Mouse (Mus musculus) liver, embryonic 16.5 days (tissue): Measurements from ENCODE around the gene Srsf3. TPM values are rescaled to one million over a fixed set of nuclear protein-coding genes. Genes with fewer than 3 reads are reported as not detected.

Experiments used
- ATAC-seq: fragments of 200-750 bp; cut with Nextera tagmentation; 2 replicates; pipeline ENCODE4 v1.8.0; 2017; ENCODE audit warnings: low read depth, mild to moderate bottlenecking, moderate number of reproducible peaks, moderate library complexity
- H3K27ac ChIP-seq: fragments of 300-500 bp; sonication (generic); 2 replicates; pipeline ENCODE4 v1.5.1; 2014; ENCODE audit warnings: mild to moderate bottlenecking, low read length
- H3K27me3 ChIP-seq: fragments of 300-500 bp; sonication (generic); 2 replicates; pipeline ENCODE4 v1.6.1; 2014; ENCODE audit warnings: low read depth, low read length, mixed read lengths; ENCODE audit not compliant: control insufficient read depth, insufficient read depth
- H3K36me3 ChIP-seq: fragments of 300-500 bp; sonication (generic); 2 replicates; pipeline ENCODE4 v1.6.1; 2014; ENCODE audit warnings: mild to moderate bottlenecking; ENCODE audit not compliant: control insufficient read depth, insufficient read depth
- H3K4me1 ChIP-seq: fragments of 300-500 bp; sonication (generic); 2 replicates; pipeline ENCODE4 v1.6.1; 2014; ENCODE audit warnings: low read depth, low read length, mixed read lengths; ENCODE audit not compliant: control insufficient read depth
- H3K4me2 ChIP-seq: fragments of 300-500 bp; sonication (generic); 2 replicates; pipeline ENCODE4 v1.6.1; 2014; ENCODE audit warnings: low read depth, low read length, mixed read lengths
- H3K4me3 ChIP-seq: fragments of 300-500 bp; sonication (generic); 2 replicates; pipeline ENCODE4 v1.5.1; 2014; ENCODE audit warnings: low read depth, mild to moderate bottlenecking, low read length
- H3K9ac ChIP-seq: fragments of 300-500 bp; sonication (generic); 2 replicates; pipeline ENCODE4 v1.6.1; 2014; ENCODE audit warnings: low read depth, low read length
- H3K9me3 ChIP-seq: fragments of 300-500 bp; sonication (generic); replicated peaks from 2 replicates; pipeline ENCODE4 v1.6.1; 2016; ENCODE audit warnings: low read length; ENCODE audit not compliant: control insufficient read depth
- WGBS: fragments of 180-500 bp; shearing (Covaris S2); extraction: QIAGEN DNeasy Blood & Tissue Kit; methylation state at CpG from one replicate; pipeline ENCODE4 v1.1.7; 2014; ENCODE audit not compliant: insufficient replicate concordance; 5-methylcytosine and 5-hydroxymethylcytosine counted together
- polyA plus RNA-seq: library from polyadenylated mRNA; unstranded; fragments of >200 nt; fragmentation: Nextera tagmentation; extraction: Ambion mirVana; gene quantifications from 2 replicates; pipeline ENCODE4 v1.2.1, GENCODE M21; 2015

Srsf3 gene
- polyA plus RNA-seq, 1 experiment from 2014 or later = 185 TPM

DNA sequence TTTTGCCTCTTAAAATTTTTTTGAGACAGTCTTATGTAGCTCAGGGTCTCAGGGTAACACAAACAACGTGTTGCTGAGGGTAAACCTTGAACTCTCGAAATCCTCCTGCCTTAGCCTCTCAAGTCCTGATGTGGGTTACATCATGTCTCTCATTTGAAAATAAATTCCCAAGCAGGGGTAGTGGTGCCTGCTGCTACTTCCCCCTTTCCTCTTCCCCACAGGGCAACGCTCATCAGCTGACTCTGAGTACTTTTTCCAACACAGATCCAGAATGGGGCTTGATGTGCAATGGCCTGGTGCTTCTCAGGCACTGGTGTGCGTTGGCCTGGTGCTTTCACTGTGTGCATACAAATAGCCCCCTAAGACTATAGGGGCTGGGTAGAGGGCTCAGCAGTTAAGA lies 23.2 kb upstream of the Srsf3 start:
- no peak for ATAC-seq
- Histone ChIP-seq H3K36me3 (no peaks in the 10 kb centered on the region), H3K27ac (no peak overlapping the region), H3K27me3 (no peaks in the 10 kb centered on the region), H3K9ac (no peak overlapping the region), H3K9me3 (no peaks in the 10 kb centered on the region), H3K4me1 (peaks cover 23% of the 10 kb centered on the region), H3K4me2 (no peak overlapping the region), H3K4me3 (no peak overlapping the region)
- WGBS = 49% methylated on average over 4 of the region's 4 CpGs

DNA sequence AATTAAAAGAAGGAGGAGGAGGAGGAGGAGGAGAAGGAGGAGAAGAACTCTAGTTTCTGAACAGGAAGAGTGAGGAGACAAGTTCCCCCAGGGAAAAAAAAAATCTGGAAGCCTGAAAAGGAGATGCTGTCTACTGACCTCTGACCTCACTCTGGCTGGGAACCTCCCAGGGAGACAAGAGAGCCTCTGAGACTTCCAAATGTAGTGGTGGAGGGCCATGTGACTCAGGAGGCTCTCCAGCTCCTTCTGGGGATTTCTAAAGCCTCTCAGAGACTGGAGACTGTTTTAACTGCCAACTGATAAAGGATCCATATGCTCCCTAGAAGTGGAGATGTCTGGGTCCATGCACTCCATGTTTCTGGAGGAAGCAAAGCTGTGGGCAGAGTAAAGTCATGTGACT lies 18.2 kb upstream of the Srsf3 start:
- Histone ChIP-seq H3K4me2 (no peak overlapping the region), H3K36me3 (no peaks in the 10 kb centered on the region), H3K9me3 (no peaks in the 10 kb centered on the region), H3K27ac (no peak overlapping the region), H3K27me3 (no peaks in the 10 kb centered on the region), H3K9ac (no peak overlapping the region), H3K4me1 (no peaks in the 10 kb centered on the region), H3K4me3 (no peak overlapping the region)
- ATAC-seq = no peak

DNA sequence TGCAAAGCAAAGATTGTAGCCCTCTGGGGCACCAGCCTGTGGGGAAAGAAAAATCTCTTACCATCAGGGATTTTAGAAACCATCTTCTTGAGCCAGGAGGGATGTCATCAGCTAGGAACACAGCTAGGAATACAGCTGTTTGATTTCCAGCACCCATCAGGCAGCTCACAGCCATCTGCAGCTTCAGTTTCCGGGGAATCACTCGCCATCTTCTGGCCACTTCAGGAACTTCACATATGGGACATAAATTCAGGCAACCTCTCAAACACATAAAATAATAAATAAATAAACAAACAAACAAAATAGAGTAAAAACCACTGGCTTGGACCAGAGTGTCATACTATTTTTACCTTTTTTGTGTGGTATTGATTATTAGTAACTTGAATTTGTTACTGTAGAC lies 16.8 kb upstream of the Srsf3 start:
- WGBS = 19% methylated on average over 2 of the region's 2 CpGs
- Histone ChIP-seq H3K9me3 (no peaks in the 10 kb centered on the region), H3K4me1 (no peaks in the 10 kb centered on the region), H3K27ac (no peak overlapping the region), H3K9ac (no peak overlapping the region), H3K36me3 (no peaks in the 10 kb centered on the region), H3K27me3 (no peaks in the 10 kb centered on the region), H3K4me2 (no peak overlapping the region), H3K4me3 (no peak overlapping the region)
- no peak for ATAC-seq

DNA sequence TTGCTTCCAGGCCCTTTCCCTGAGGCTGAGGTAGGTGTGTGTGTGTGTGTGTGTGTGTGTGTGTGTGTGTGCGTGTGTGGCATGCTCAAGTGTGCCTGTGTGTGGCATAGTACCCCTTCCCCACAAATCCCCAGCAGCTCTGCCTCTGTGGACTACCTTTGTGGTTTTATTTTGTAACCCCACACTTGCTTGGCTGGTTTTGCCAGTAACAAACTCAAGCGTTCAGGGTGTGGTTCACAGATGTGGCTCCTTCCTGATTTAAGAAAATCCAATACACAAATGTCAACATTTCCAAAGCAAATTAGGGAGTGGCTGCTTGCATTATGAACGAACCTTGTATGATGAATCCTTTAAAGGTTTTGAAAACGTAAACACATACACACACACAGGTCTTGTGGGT lies 15.7 kb upstream of the Srsf3 start:
- no peaks in the 10 kb centered on the region for H3K27me3 ChIP-seq
- H3K9me3 ChIP-seq = no peaks in the 10 kb centered on the region
- H3K9ac ChIP-seq = no peak overlapping the region
- no peak for ATAC-seq
- no peaks in the 10 kb centered on the region for H3K36me3 ChIP-seq
- H3K27ac ChIP-seq = no peak overlapping the region
- H3K4me3 ChIP-seq = no peak overlapping the region
- no peaks in the 10 kb centered on the region for H3K4me1 ChIP-seq
- H3K4me2 ChIP-seq = no peak overlapping the region
- whole genome bisulfite sequencing = 57% methylated on average over 4 of the region's 4 CpGs

DNA sequence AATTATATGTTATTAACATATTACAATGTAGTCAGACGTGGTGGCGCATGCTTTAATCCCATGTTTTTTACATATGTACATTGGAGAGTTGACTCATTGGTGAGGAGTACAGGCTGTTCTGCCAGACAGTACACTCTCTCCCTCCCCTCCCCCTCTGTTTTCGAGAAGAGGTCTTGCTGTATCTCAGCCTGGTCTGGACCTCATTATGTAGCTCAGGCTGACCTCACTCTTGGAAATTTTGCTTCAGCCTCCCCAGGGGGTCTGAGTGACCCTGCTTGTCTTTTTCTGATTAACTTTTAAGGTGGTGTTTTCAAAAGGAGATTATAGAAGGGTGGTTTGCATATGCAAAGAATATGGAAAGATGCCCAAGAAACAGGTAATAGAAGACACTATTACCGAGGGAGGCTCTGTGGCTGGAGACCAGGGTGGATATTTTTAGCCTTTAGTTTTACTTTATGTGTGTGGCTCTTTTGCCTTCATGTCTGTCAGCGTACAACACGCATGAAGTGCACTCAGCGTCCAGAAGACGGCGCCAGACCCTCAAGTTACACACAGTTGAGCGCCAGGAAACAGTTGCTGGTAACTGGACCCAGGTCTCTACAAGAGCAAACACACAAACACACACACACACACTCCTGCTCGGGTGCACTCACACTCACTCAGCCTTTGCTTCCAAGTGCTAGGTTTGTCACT lies 14.0 kb upstream of the Srsf3 start:
- 51% methylated on average over 11 of the region's 11 CpGs for WGBS
- no peaks in the 10 kb centered on the region for H3K9me3 ChIP-seq
- H3K27me3 ChIP-seq = no peaks in the 10 kb centered on the region
- no peaks in the 10 kb centered on the region; the same call in 1 of the 2 replicates for H3K4me1 ChIP-seq
- ATAC-seq = no peak
- no peaks in the 10 kb centered on the region for H3K36me3 ChIP-seq
- H3K9ac ChIP-seq = no peak overlapping the region
- H3K4me3 ChIP-seq = no peak overlapping the region
- no peak overlapping the region for H3K4me2 ChIP-seq
- no peak overlapping the region for H3K27ac ChIP-seq

DNA sequence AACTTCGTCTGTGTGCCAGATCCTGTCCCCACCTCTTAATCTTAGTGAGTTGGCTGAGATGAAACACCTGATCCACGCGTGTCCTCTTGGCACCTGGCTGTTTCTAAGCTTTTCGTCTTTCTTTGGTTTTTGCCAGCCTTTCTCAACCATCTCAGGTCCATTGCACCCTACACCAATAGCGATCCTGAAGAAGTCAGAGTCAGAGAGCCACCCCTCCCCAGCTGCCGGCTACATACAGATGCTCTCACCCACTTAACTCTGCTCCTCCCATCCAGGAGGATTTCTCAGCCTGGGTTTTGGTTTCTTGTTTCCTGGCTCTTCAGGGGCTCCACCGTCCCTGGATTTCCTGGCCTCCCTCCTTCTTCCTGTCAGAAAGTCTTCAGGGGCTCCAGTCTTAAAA lies 13.0 kb upstream of the Srsf3 start:
- ATAC-seq = no peak
- Histone ChIP-seq H3K36me3 (no peaks in the 10 kb centered on the region), H3K9me3 (no peaks in the 10 kb centered on the region), H3K4me2 (no peak overlapping the region), H3K27me3 (no peaks in the 10 kb centered on the region), H3K9ac (no peak overlapping the region), H3K4me3 (no peak overlapping the region), H3K4me1 (peaks cover 4% of the 10 kb centered on the region), H3K27ac (no peak overlapping the region)
- WGBS = 75% methylated on average over 7 of the region's 7 CpGs

DNA sequence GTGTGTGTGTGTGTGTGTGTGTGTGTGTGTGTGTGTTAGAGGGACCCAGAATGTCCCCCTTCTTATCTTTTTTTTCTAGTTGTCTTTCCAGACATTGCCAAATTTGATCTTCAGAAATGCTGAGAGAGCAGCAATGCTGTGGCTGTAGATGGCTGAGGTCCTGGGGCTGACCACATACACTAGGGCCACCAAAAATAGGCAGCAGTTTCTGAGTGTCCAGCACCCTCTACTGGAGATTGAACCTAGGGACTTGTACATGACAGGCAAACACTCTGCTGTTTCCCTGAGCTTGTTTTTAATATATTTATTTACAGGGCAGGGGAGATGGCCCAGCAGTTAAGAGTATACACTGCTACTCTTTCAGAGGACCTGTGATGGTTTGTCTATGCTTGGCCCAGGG lies 12.0 kb upstream of the Srsf3 start:
- no peak for ATAC-seq
- Histone ChIP-seq H3K9ac (no peak overlapping the region), H3K4me1 (peaks cover 15% of the 10 kb centered on the region), H3K27ac (no peak overlapping the region), H3K27me3 (no peaks in the 10 kb centered on the region), H3K4me3 (no peak overlapping the region), H3K4me2 (no peak overlapping the region), H3K36me3 (no peaks in the 10 kb centered on the region), H3K9me3 (no peaks in the 10 kb centered on the region)

DNA sequence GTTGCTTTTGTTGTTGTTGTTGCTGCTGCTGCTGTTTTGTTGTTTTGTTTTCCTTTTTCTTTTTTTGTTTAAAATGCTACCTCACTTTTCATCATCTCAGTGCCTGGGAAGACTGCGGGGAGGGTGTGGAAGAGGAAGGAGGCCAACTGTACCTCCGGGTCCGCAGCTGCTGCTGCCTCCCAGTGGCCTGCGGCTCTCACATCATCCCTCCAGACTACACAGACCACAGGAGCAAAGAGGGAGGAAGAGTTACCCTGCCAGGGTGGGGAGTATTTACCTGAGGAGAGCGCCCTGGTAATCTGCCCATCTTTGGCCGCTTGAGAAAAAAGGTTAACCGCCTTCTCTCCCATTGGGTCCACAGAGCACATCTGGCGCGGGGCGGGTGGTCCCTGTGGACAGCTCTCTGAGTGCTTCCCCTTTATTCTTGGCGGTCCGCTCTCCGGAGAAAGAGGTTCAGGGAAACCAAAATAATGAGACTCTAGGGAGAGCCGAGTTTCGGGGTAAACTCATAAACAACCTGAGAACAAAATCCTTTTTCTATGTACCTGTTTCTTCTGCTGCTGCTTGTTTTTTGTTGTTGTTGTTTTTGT lies 10.1 kb upstream of the Srsf3 start:
- peak overlapping the region; percentile 13; the same call in 1 of the 2 replicates for H3K4me3 ChIP-seq
- H3K9ac ChIP-seq = no peak overlapping the region
- no peaks in the 10 kb centered on the region for H3K27me3 ChIP-seq
- no peaks in the 10 kb centered on the region for H3K36me3 ChIP-seq
- H3K27ac ChIP-seq = no peak overlapping the region
- peak; percentile 56 for ATAC-seq
- H3K4me2 ChIP-seq = peak overlapping the region; percentile 51
- no peaks in the 10 kb centered on the region for H3K9me3 ChIP-seq
- WGBS = 18% methylated on average over 15 of the region's 15 CpGs
- peaks cover 15% of the 10 kb centered on the region for H3K4me1 ChIP-seq

DNA sequence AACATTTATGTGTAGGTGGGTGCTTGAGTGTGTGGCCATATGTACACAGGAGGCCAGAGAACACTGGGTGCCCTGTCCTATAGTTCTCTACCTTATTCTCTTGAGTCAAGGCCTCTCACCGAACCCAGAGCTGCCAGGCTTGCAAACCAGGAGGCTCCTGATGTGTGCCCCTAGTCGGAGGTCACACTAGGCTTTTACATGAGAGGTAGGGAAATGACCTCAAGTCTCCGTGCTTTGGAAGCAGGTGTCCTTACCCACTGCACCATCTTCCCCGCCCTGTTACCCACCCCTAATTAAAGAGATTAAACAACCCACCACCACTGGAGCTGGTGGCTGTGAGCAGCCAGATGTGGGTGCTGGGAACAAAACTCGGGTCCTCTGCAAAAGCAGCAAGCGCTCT lies 9.1 kb upstream of the Srsf3 start:
- H3K36me3 ChIP-seq = no peaks in the 10 kb centered on the region
- peaks cover 15% of the 10 kb centered on the region for H3K4me1 ChIP-seq
- no peaks in the 10 kb centered on the region for H3K27me3 ChIP-seq
- ATAC-seq = no peak
- no peak overlapping the region for H3K27ac ChIP-seq
- H3K9ac ChIP-seq = no peak overlapping the region
- H3K4me2 ChIP-seq = no peak overlapping the region
- no peaks in the 10 kb centered on the region for H3K9me3 ChIP-seq
- WGBS = 80% methylated on average over 6 of the region's 6 CpGs
- no peak overlapping the region for H3K4me3 ChIP-seq
